Mouse (Mus musculus): Measurements from ENCODE around the gene Olfr1447.

Olfr1447 gene

GRCm38 (mm10) chr19:12903643-12904042 lies at the start of gene Olfr1447:
Gene Olfr1447, minus strand, starts transcription at chr19:12903743.
- no peak for DNase-seq (ENCODE audit: low spot score)

GRCm38 (mm10) chr19:12949958-12950357 lies 46.4 kb upstream of the Olfr1447 start, which contains the start of gene Olfr1450:
Gene Olfr1450, plus strand, starts transcription at chr19:12950258.
- DNase-seq (ENCODE audit: low spot score) = no peak

GRCm38 (mm10) chr19:12930540-12930939 lies 27.0 kb upstream of the Olfr1447 start, which contains the start of gene Olfr1449:
Gene Olfr1449, plus strand, starts transcription at chr19:12930840.
- no peak for DNase-seq (ENCODE audit: low spot score)

- no peak for DNase-seq (ENCODE audit: low spot score)
Observed at GRCm38 (mm10) chr19:12924319-12924718, 20.8 kb upstream of the Olfr1447 start, which contains the start of gene Olfr1448. Gene Olfr1448, minus strand, starts transcription at chr19:12924419.

- DNase-seq (ENCODE audit: low spot score) = no peak
Observed at GRCm38 (mm10) chr19:12893424-12893823, 10.1 kb downstream of the Olfr1447 start, which contains the start of gene Olfr1446. Gene Olfr1446, minus strand, starts transcription at chr19:12893524.

- DNase-seq (ENCODE audit: low spot score) = no peak
Observed at GRCm38 (mm10) chr19:12883555-12883954, 20.0 kb downstream of the Olfr1447 start, which contains the start of gene Olfr1445. Gene Olfr1445, plus strand, starts transcription at chr19:12883855.

- no peak for DNase-seq (ENCODE audit: low spot score)
Observed at GRCm38 (mm10) chr19:12856983-12857382, 46.6 kb downstream of the Olfr1447 start, which contains the start of gene Olfr1444. Gene Olfr1444, plus strand, starts transcription at chr19:12857283.

Data from embryo, embryonic 10.5 days (tissue).